Mouse (Mus musculus) CD4-positive, CD25-positive, alpha-beta regulatory T cell (primary cell): ENCODE data around the gene Azgp1. TPM values are rescaled to one million over a fixed set of nuclear protein-coding genes. Genes with fewer than 3 reads are reported as not detected.

ENCODE experiments used
- polyA plus RNA-seq: library from polyadenylated mRNA; unstranded; fragments of 100-300 nt; shearing (Covaris generic); gene quantifications from one replicate; pipeline ENCODE4 v1.2.1, GENCODE M21; 2017

The Azgp1 gene
- polyA plus RNA-seq = not detected

DNA sequence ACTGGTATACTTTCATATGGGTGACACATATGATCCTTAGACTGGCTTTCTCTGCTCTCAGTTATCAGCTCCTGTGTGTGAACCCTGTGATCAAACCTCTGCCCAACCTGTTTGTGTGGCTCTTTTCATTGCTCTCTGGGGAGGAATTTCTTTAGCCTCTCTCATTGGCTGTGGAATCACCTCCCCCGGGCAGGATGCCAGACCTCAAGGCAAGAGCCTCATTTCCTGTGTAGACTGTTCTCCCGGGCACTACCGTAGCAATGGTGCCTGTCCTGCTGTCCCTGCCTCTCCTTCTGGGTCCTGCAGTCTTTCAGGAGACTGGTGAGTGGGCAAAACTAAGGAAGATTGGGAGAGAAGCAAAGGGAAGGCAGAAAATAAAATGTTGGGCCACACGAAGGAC lies at the start of gene Azgp1:
TSS of gene Azgp1 (plus strand) at position 221 of the 400 bp plus-strand sequence.

DNA sequence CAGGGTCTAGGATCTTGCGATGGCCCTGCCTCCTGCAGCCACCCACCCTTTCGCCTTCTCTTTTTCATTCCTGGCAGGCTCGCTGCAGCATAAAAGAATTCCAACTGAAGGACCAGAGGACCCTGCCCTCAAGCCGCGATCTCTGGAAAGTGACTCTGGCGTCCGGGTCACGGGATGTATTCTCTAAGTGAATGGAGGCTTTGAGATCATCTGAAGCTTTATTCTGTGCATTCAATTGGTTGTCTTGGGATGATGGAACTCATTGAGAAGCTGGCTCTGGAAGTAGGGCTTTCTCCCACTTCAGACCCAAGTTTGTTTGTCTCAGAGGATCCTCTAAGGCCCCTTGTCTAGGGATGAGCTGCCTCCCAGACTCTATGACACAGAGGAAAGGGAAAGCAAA lies 18.4 kb upstream of the Azgp1 start, which contains the start of gene Gjc3:
TSS of gene Gjc3 (minus strand) at position 154 of the 400 bp plus-strand sequence.

GRCm38 (mm10) chr5:138020961-138021479 lies 39.7 kb downstream of the Azgp1 start, which contains the start of the genes Smok3a and Smok3b:
Gene Smok3a (plus strand): TSS chr5:138021261.
Gene Smok3b (plus strand): TSS chr5:138021429.

Other genes starting within 250 kb of the Azgp1 start
- gene Nyap1, start 239.9 kb upstream of the Azgp1 start, polyA plus RNA-seq = 1.9 TPM
- 387 TPM for gene Tsc22d4, start 235.8 kb upstream of the Azgp1 start, polyA plus RNA-seq
- gene Ppp1r35, start 202.7 kb upstream of the Azgp1 start, polyA plus RNA-seq = 122 TPM
- 40.7 TPM for gene Mepce, start 193.9 kb upstream of the Azgp1 start, polyA plus RNA-seq
- gene Zcwpw1, start 193.7 kb upstream of the Azgp1 start, polyA plus RNA-seq = 13.9 TPM
- 1.4 TPM for gene Pilra, start 145.2 kb upstream of the Azgp1 start, polyA plus RNA-seq
- gene Pilrb1, start 123.4 kb upstream of the Azgp1 start, polyA plus RNA-seq = 2.1 TPM
- 0.65 TPM for gene Pilrb2, start 109.7 kb upstream of the Azgp1 start, polyA plus RNA-seq
- gene Cyp3a13, start 59.9 kb upstream of the Azgp1 start, polyA plus RNA-seq = not detected
- not detected for gene Gjc3, start 18.4 kb upstream of the Azgp1 start, polyA plus RNA-seq
- gene Smok3a, start 39.7 kb downstream of the Azgp1 start, polyA plus RNA-seq = not detected
- gene Smok3b, start 39.9 kb downstream of the Azgp1 start, polyA plus RNA-seq = 0.17 TPM
- gene Smok3c, start 71.7 kb downstream of the Azgp1 start, polyA plus RNA-seq = not detected
- 16.0 TPM for gene Zkscan1, start 103.6 kb downstream of the Azgp1 start, polyA plus RNA-seq
- gene Zscan21, start 135.4 kb downstream of the Azgp1 start, polyA plus RNA-seq = 23.6 TPM
- gene Zfp113, start 174.2 kb downstream of the Azgp1 start, polyA plus RNA-seq = 20.1 TPM
- 208 TPM for gene Cops6, start 179.6 kb downstream of the Azgp1 start, polyA plus RNA-seq
- gene Ap4m1, start 190.5 kb downstream of the Azgp1 start, polyA plus RNA-seq = 10.9 TPM
- gene Mcm7, start 190.9 kb downstream of the Azgp1 start, polyA plus RNA-seq = 85.2 TPM
- gene Taf6, start 205.9 kb downstream of the Azgp1 start, polyA plus RNA-seq = 50.7 TPM
- 16.3 TPM for gene Cnpy4, start 206.0 kb downstream of the Azgp1 start, polyA plus RNA-seq
- 1.5 TPM for gene Mblac1, start 212.8 kb downstream of the Azgp1 start, polyA plus RNA-seq
- gene Nxpe5, start 244.4 kb downstream of the Azgp1 start, polyA plus RNA-seq = 0.10 TPM